Mouse (Mus musculus) liver, postnatal 0 days (tissue): ENCODE measurements around the gene Atp8a2. TPM values are rescaled to one million over a fixed set of nuclear protein-coding genes. Genes with fewer than 3 reads are reported as not detected.
"Not testable (repeated sequence)": the region's sequence is repeated elsewhere in the genome, so short reads cannot be mapped to it uniquely, and the experiment has no call there.

ENCODE experiments used
- ATAC-seq: fragments of 200-750 bp; cut with Nextera tagmentation; 2 replicates; pipeline ENCODE4 v1.8.0; 2017; ENCODE audit warnings: mild to moderate bottlenecking, moderate library complexity
- DNase-seq: peaks from one replicate; pipeline ENCODE4 v3.0.0-alpha.2; 2016
- H3K27ac ChIP-seq: fragments of 300-500 bp; sonication (generic); 2 replicates; pipeline ENCODE4 v1.5.1; 2014; ENCODE audit warnings: antibody characterized with exemption, moderate library complexity, mild to moderate bottlenecking, low read depth
- H3K27me3 ChIP-seq: fragments of 300-500 bp; sonication (generic); 2 replicates; pipeline ENCODE4 v1.6.1; 2014; ENCODE audit warnings: low read length, control low read depth, mixed read lengths; ENCODE audit not compliant: insufficient read depth
- H3K36me3 ChIP-seq: fragments of 300-500 bp; sonication (generic); replicated peaks from 2 replicates; pipeline ENCODE4 v1.6.1; 2014; ENCODE audit warnings: mild to moderate bottlenecking, control low read depth, low read length, moderate library complexity, mixed read lengths; ENCODE audit not compliant: insufficient read depth
- H3K4me1 ChIP-seq: fragments of 300-500 bp; sonication (generic); 2 replicates; pipeline ENCODE4 v1.6.1; 2014; ENCODE audit warnings: antibody characterized with exemption, mild to moderate bottlenecking, control low read depth; ENCODE audit not compliant: insufficient read depth
- H3K4me2 ChIP-seq: fragments of 300-500 bp; sonication (generic); 2 replicates; pipeline ENCODE4 v1.6.1; 2014; ENCODE audit warnings: low read depth, mild to moderate bottlenecking, low read length, moderate library complexity, mixed read lengths
- H3K4me3 ChIP-seq: fragments of 300-500 bp; sonication (generic); 2 replicates; pipeline ENCODE4 v1.5.1; 2014; ENCODE audit warnings: low read depth, low read length
- H3K9ac ChIP-seq: fragments of 300-500 bp; sonication (generic); replicated peaks from 2 replicates; pipeline ENCODE4 v1.6.1; 2014; ENCODE audit warnings: mild to moderate bottlenecking, moderate library complexity
- H3K9me3 ChIP-seq: fragments of 300-500 bp; sonication (generic); 2 replicates; pipeline ENCODE4 v1.6.1; 2016; ENCODE audit warnings: mild to moderate bottlenecking, control low read depth, low read length, mixed read lengths
- CTCF ChIP-seq: sonication (generic); IDR thresholded peaks from 2 replicates; pipeline ENCODE4 v1.5.1; 2016; ENCODE audit warnings: antibody characterized with exemption, low read depth
- EP300 ChIP-seq: IDR thresholded peaks from 2 replicates; pipeline ENCODE4 v1.6.1; 2016; ENCODE audit warnings: antibody characterized with exemption, low read depth, mild to moderate bottlenecking
- WGBS: fragments of 180-500 bp; shearing (Covaris S2); extraction: QIAGEN DNeasy Blood & Tissue Kit; methylation state at CpG from one replicate; pipeline ENCODE4 v1.1.7; 2014; ENCODE audit not compliant: insufficient replicate concordance; 5-methylcytosine and 5-hydroxymethylcytosine counted together
- polyA plus RNA-seq: library from polyadenylated mRNA; unstranded; fragments of >200 nt; fragmentation: Nextera tagmentation; extraction: Ambion mirVana; gene quantifications from 2 replicates; pipeline ENCODE4 v1.2.1, GENCODE M21; 2015

Gene Atp8a2
- polyA plus RNA-seq, 1 experiment from 2014 or later, result 7.5 TPM

- Histone ChIP-seq H3K36me3 (no peaks in the 10 kb centered on the region), H3K27me3 (no peaks in the 10 kb centered on the region), H3K9me3 (no peaks in the 10 kb centered on the region), H3K4me3 (no peak overlapping the region), H3K4me2 (no peak overlapping the region), H3K4me1 (no peaks in the 10 kb centered on the region), H3K27ac (no peak overlapping the region), H3K9ac (no peak overlapping the region)
- WGBS, result 88% methylated on average over 13 of the region's 13 CpGs
- ATAC-seq (no peak), DNase-seq (no peak)
- TF ChIP-seq EP300, result no peak
- TF ChIP-seq CTCF, result no peak
These were observed 265.4 kb downstream of the Atp8a2 start for GRCm38 (mm10) chr14:59931412-59932058.

GRCm38 (mm10) chr14:59929190-59929589 is 267.8 kb downstream of the Atp8a2 start:
- not testable (repeated sequence) for H3K36me3 ChIP-seq, H3K9me3 ChIP-seq, ATAC-seq, H3K4me2 ChIP-seq, H3K4me3 ChIP-seq, DNase-seq, H3K4me1 ChIP-seq, H3K27ac ChIP-seq, H3K27me3 ChIP-seq, H3K9ac ChIP-seq
- 68% methylated on average over 1 of the region's 1 CpGs for WGBS

DNA sequence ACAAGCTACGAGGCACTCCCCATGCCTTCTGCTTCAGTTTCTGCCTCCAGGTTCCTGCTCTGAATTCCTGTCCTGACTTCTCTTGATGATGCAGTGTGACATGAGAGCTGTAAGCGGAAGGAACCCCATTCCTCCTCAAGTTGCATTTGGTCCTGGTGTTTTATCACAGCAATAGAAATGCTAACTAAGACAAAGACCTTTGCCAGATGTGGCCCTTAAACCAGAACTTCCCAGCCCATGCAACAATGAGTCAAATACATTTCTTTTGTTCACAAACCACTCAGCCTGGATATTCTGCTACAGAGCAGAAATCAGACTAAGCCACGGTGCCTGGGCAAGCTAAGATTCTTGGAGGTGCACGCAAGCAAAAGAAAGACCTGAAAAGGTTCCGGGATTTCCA is 268.2 kb downstream of the Atp8a2 start:
- no peak for TF ChIP-seq EP300
- no peak for TF ChIP-seq CTCF
- no peak for DNase-seq
- 83% methylated on average over 5 of the region's 5 CpGs for WGBS
- H3K36me3 ChIP-seq, result no peaks in the 10 kb centered on the region
- H3K27ac ChIP-seq, result no peak overlapping the region
- no peak overlapping the region for H3K4me2 ChIP-seq
- H3K27me3 ChIP-seq, result no peaks in the 10 kb centered on the region
- H3K9me3 ChIP-seq, result no peaks in the 10 kb centered on the region
- H3K9ac ChIP-seq, result no peak overlapping the region
- no peak for ATAC-seq
- H3K4me1 ChIP-seq, result no peaks in the 10 kb centered on the region
- no peak overlapping the region for H3K4me3 ChIP-seq

DNA sequence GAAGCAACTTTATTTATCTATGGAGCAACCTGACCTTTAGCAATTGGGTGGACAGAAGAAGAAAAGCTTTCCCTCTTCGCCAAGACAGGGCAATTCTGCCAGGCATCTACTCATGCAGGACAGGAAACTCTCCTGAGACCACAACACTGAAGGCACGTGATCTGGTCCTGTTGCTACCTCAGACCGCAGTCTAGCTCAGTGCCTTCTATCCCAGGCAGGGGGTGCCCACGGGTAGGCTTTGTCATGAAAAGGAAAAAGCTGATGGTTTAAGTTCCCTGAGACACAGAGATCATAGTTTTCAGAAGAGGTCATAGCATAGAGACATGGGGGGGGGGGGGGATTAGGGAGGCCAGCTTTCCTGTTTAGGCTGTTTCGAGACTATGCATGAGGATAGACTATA is 269.2 kb downstream of the Atp8a2 start:
- WGBS, result 56% methylated on average over 5 of the region's 5 CpGs
- Histone ChIP-seq H3K9me3 (no peaks in the 10 kb centered on the region), H3K4me2 (no peak overlapping the region), H3K36me3 (no peaks in the 10 kb centered on the region), H3K9ac (no peak overlapping the region), H3K4me3 (no peak overlapping the region), H3K27me3 (no peaks in the 10 kb centered on the region), H3K27ac (no peak overlapping the region), H3K4me1 (no peaks in the 10 kb centered on the region)
- no peak for DNase-seq
- no peak for ATAC-seq
- TF ChIP-seq EP300 (no peak), CTCF (no peak)

DNA sequence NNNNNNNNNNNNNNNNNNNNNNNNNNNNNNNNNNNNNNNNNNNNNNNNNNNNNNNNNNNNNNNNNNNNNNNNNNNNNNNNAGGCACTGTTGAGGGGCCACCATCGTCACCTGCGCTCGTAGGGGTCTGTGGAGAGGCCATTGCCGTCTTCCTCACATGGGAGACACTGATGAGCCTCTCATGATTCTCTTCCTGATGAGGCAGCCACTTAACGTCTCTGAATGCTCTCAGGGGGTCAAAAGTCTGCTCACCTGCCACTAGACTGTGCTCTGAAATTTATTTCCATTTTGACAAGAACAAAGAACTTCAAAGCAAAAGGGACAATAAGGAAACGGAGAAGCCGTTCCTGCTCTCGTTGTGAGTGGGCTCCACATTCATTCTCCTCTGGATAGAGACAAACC is 277.1 kb downstream of the Atp8a2 start:
- no peak overlapping the region for H3K4me3 ChIP-seq
- DNase-seq (no peak), ATAC-seq (no peak)
- no peak overlapping the region for H3K4me2 ChIP-seq
- no peaks in the 10 kb centered on the region for H3K27me3 ChIP-seq
- no peak overlapping the region for H3K9ac ChIP-seq
- TF ChIP-seq EP300 (no peak), CTCF (no peak)
- H3K27ac ChIP-seq, result no peak overlapping the region
- 76% methylated on average over 8 of the region's 8 CpGs for WGBS
- no peaks in the 10 kb centered on the region for H3K36me3 ChIP-seq
- H3K4me1 ChIP-seq, result no peaks in the 10 kb centered on the region
- no peaks in the 10 kb centered on the region for H3K9me3 ChIP-seq

DNA sequence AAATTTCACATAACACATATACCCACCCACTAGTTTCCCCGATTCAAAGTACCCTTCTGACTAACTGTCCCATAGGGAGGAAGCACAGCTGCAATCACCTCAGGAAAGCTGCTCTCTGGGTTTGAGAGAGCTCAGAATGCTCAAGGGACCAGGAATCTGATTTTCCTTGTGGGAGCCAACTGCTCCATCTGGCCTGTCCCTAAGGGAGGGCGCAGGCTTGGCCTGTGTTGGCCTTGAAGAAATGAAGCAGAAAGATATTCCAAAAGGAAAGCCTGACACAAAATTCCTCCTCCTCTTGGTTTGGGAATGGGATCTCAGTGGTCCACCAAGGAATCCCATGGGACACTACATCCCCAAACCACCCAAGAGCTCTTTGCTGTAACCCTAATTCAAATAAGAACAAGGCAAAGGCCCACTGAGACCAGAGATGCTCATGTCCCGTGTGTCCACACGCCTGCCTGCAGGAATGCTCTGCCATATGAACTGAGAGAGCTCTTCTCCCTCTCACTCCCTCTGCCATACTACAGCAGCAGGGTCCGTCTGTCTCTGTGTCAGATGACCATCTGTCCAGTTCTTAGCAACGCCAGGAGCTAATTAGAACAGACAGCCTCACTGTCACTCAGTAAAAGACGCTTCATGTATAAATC is 293.4 kb downstream of the Atp8a2 start:
- Histone ChIP-seq H3K4me2 (no peak overlapping the region), H3K9me3 (no peaks in the 10 kb centered on the region), H3K4me3 (no peak overlapping the region), H3K4me1 (no peaks in the 10 kb centered on the region), H3K27me3 (no peaks in the 10 kb centered on the region), H3K9ac (no peak overlapping the region), H3K27ac (no peak overlapping the region), H3K36me3 (no peaks in the 10 kb centered on the region)
- DNase-seq (no peak), ATAC-seq (no peak)
- no peak for TF ChIP-seq CTCF
- no peak for TF ChIP-seq EP300
- 79% methylated on average over 7 of the region's 7 CpGs for WGBS
